8 mouse cellular contexts compared by ENCODE assay signal in genomic region chr5:138992611-138993370, GRCm38 (mm10). TPM values are rescaled to one million over a fixed set of nuclear protein-coding genes. Genes with fewer than 3 reads are reported as not detected.
DNase-seq lines count a peak whose midpoint lies in the region; ATAC-seq lines count a peak whose summit lies in the region.

No protein-coding gene starts in this region.

- peak overlapping the region; percentile 39 for H3K9ac ChIP-seq in embryonic facial prominence, embryonic 11.5 days (replicated peaks; ENCODE audit: low read length)
- peak overlapping the region; percentile 34 for H3K9ac ChIP-seq in hindbrain, embryonic 11.5 days (ENCODE audit: low read depth, low read length)
- H3K9ac ChIP-seq in limb, embryonic 15.5 days: peak overlapping the region; percentile 84
- H3K9ac ChIP-seq in neural tube, embryonic 15.5 days (replicated peaks): peak overlapping the region; percentile 83

- peaks cover 47% of the 10 kb centered on the region for H3K4me1 ChIP-seq in megakaryocyte, embryonic 14.5 days
- H3K4me1 ChIP-seq in embryonic facial prominence, embryonic 11.5 days (ENCODE audit: control insufficient read depth, insufficient read depth, low read length): peaks cover 12% of the 10 kb centered on the region; the same call in 1 of the 2 replicates
- peaks cover 19% of the 10 kb centered on the region for H3K4me1 ChIP-seq in hindbrain, embryonic 11.5 days (replicated peaks; ENCODE audit: control insufficient read depth, insufficient read depth, low read length)
- H3K4me1 ChIP-seq in limb, embryonic 15.5 days: peaks cover 79% of the 10 kb centered on the region
- H3K4me1 ChIP-seq in neural tube, embryonic 15.5 days: peaks cover 81% of the 10 kb centered on the region

- H3K4me3 ChIP-seq in megakaryocyte, embryonic 14.5 days (replicated peaks): peak overlapping the region; percentile 91
- H3K4me3 ChIP-seq in embryonic facial prominence, embryonic 11.5 days (ENCODE audit: low read depth, low read length): peak overlapping the region; percentile 61
- peak overlapping the region; percentile 63 for H3K4me3 ChIP-seq in hindbrain, embryonic 11.5 days (ENCODE audit: low read depth, low read length)
- H3K4me3 ChIP-seq in limb, embryonic 15.5 days: peak overlapping the region; percentile 77
- peak overlapping the region; percentile 80 for H3K4me3 ChIP-seq in neural tube, embryonic 15.5 days (replicated peaks)

- H3K9me3 ChIP-seq in megakaryocyte, embryonic 14.5 days: no peaks in the 10 kb centered on the region
- no peaks in the 10 kb centered on the region for H3K9me3 ChIP-seq in embryonic facial prominence, embryonic 11.5 days (replicated peaks; ENCODE audit: control insufficient read depth, low read length)
- H3K9me3 ChIP-seq in hindbrain, embryonic 11.5 days (ENCODE audit: control insufficient read depth, low read length): no peaks in the 10 kb centered on the region
- no peaks in the 10 kb centered on the region for H3K9me3 ChIP-seq in limb, embryonic 15.5 days
- no peaks in the 10 kb centered on the region for H3K9me3 ChIP-seq in neural tube, embryonic 15.5 days (replicated peaks)

- no peak for ATAC-seq in megakaryocyte, adult 5-6 weeks (ENCODE audit: poor library complexity, severe bottlenecking)
- no peak for ATAC-seq in embryonic facial prominence, embryonic 11.5 days (replicated peaks; ENCODE audit: insufficient number of reproducible peaks, low FRiP score, low TSS enrichment, low read depth)
- ATAC-seq in hindbrain, embryonic 11.5 days (ENCODE audit: low FRiP score): no peak
- ATAC-seq in limb, embryonic 15.5 days (ENCODE audit: insufficient number of reproducible peaks, low FRiP score, low TSS enrichment, low read depth): no peak
- ATAC-seq in neural tube, embryonic 15.5 days (ENCODE audit: low FRiP score): no peak
- ATAC-seq in megakaryocyte progenitor cell, adult 5-6 weeks (replicated peaks; ENCODE audit: poor library complexity): no peak

- peaks cover 98% of the 10 kb centered on the region for H3K27me3 ChIP-seq in megakaryocyte, embryonic 14.5 days (replicated peaks)
- H3K27me3 ChIP-seq in embryonic facial prominence, embryonic 11.5 days (ENCODE audit: control insufficient read depth, insufficient read depth, low read length): peaks cover 52% of the 10 kb centered on the region
- peaks cover 56% of the 10 kb centered on the region for H3K27me3 ChIP-seq in hindbrain, embryonic 11.5 days (ENCODE audit: control insufficient read depth, insufficient read depth, low read length)
- H3K27me3 ChIP-seq in limb, embryonic 15.5 days: peaks cover 61% of the 10 kb centered on the region
- H3K27me3 ChIP-seq in neural tube, embryonic 15.5 days (replicated peaks): peaks cover 31% of the 10 kb centered on the region

- 1% methylated on average over 57 of the region's 59 CpGs for WGBS in embryonic facial prominence, embryonic 11.5 days
- WGBS in hindbrain, embryonic 11.5 days: under 1% methylated on average over 59 of the region's 59 CpGs
- 5% methylated on average over 59 of the region's 59 CpGs for WGBS in limb, embryonic 15.5 days
- 3% methylated on average over 59 of the region's 59 CpGs for WGBS in neural tube, embryonic 15.5 days

- peak; percentile 25 for DNase-seq in embryonic facial prominence, embryonic 11.5 days (ENCODE audit: low spot score)
- DNase-seq in hindbrain, embryonic 11.5 days (ENCODE audit: low spot score): peak; percentile 59
- no peak for DNase-seq in layer of hippocampus, adult 11-12 months (ENCODE audit: low spot score)

- H3K4me2 ChIP-seq in embryonic facial prominence, embryonic 11.5 days (ENCODE audit: low read depth, low read length): peak overlapping the region; percentile 93
- H3K4me2 ChIP-seq in hindbrain, embryonic 11.5 days (replicated peaks; ENCODE audit: low read depth, low read length): peak overlapping the region; percentile 98
- peak overlapping the region; percentile 95 for H3K4me2 ChIP-seq in limb, embryonic 15.5 days
- H3K4me2 ChIP-seq in neural tube, embryonic 15.5 days: peak overlapping the region; percentile 98

- no peaks in the 10 kb centered on the region for H3K36me3 ChIP-seq in megakaryocyte, embryonic 14.5 days (replicated peaks; ENCODE audit: low read length)
- H3K36me3 ChIP-seq in embryonic facial prominence, embryonic 11.5 days (replicated peaks; ENCODE audit: control insufficient read depth, insufficient read depth, low read depth, low read length): no peaks in the 10 kb centered on the region
- H3K36me3 ChIP-seq in hindbrain, embryonic 11.5 days (ENCODE audit: control insufficient read depth, insufficient read depth, low read length): no peaks in the 10 kb centered on the region
- peaks cover 4% of the 10 kb centered on the region; the same call in 1 of the 2 replicates for H3K36me3 ChIP-seq in limb, embryonic 15.5 days
- H3K36me3 ChIP-seq in neural tube, embryonic 15.5 days: peaks cover 4% of the 10 kb centered on the region

- H3K27ac ChIP-seq in embryonic facial prominence, embryonic 11.5 days (replicated peaks; ENCODE audit: low read depth, low read length): no peak overlapping the region
- no peak overlapping the region for H3K27ac ChIP-seq in hindbrain, embryonic 11.5 days (ENCODE audit: low read depth, low read length)
- peak overlapping the region; percentile 27; the same call in 1 of the 2 replicates for H3K27ac ChIP-seq in limb, embryonic 15.5 days
- H3K27ac ChIP-seq in neural tube, embryonic 15.5 days (replicated peaks): no peak overlapping the region

RNA-seq across cellular contexts. Expression of gene Pdgfa, which starts 4.4 kb away (rescaled TPM):
- polyA plus RNA-seq in megakaryocyte, embryonic 14.5 days (2012; ENCODE audit: insufficient read depth, low replicate concordance): 18.0 and 19.1 TPM in 2 replicates
- total RNA-seq in megakaryocyte, adult 5-6 weeks (2015): 0.13 and 0.75 TPM in 2 replicates
- total RNA-seq in megakaryocyte, adult 5-6 weeks (2017): 0.07 and 0.12 TPM in 2 replicates
- 34.5 and 39.3 TPM in 2 replicates for polyA plus RNA-seq in embryonic facial prominence, embryonic 11.5 days (2014; fragmentation: Nextera tagmentation; extraction: Ambion mirVana)
- 10.9 and 12.4 TPM in 2 replicates for polyA plus RNA-seq in hindbrain, embryonic 11.5 days (2014; fragmentation: Nextera tagmentation; extraction: Ambion mirVana)
- 65.7 and 69.9 TPM in 2 replicates for polyA plus RNA-seq in limb, embryonic 15.5 days (2015; fragmentation: Nextera tagmentation; extraction: Ambion mirVana)
- 28.2 and 35.1 TPM in 2 replicates for polyA plus RNA-seq in neural tube, embryonic 15.5 days (2015; fragmentation: Nextera tagmentation; extraction: Ambion mirVana)
- 0.25 and 0.71 TPM in 2 replicates for total RNA-seq in megakaryocyte progenitor cell, adult 5-6 weeks (2015)
- 1.3 TPM in 1 of 2 replicates, not detected in the other for total RNA-seq in megakaryocyte progenitor cell, adult 5-6 weeks (2017)

Comparison
In these comparisons a context has a peak if more than half of its experiments do, and no peak if none do; other contexts are left out.
1. H3K9ac ChIP-seq: peak in every context shown above with its lines; median percentile 84 in limb, embryonic 15.5 days; 83 in neural tube, embryonic 15.5 days; 39 in embryonic facial prominence, embryonic 11.5 days; 34 in hindbrain, embryonic 11.5 days.